Mouse (Mus musculus) liver, embryonic 12.5 days (tissue): ENCODE measurements around the gene Pou1f1. TPM values are rescaled to one million over a fixed set of nuclear protein-coding genes. Genes with fewer than 3 reads are reported as not detected.

Source experiments
- ATAC-seq: fragments of 200-750 bp; cut with Nextera tagmentation; 2 replicates; pipeline ENCODE4 v1.8.0; 2017; ENCODE audit warnings: moderate number of reproducible peaks, mild to moderate bottlenecking, moderate library complexity
- H3K27ac ChIP-seq: fragments of 300-500 bp; sonication (generic); 2 replicates; pipeline ENCODE4 v1.5.1; 2016; ENCODE audit warnings: mild to moderate bottlenecking
- H3K27me3 ChIP-seq: fragments of 300-500 bp; sonication (generic); replicated peaks from 2 replicates; pipeline ENCODE4 v1.6.1; 2016; ENCODE audit warnings: mild to moderate bottlenecking, moderate library complexity
- H3K36me3 ChIP-seq: fragments of 300-500 bp; sonication (generic); 2 replicates; pipeline ENCODE4 v1.6.1; 2016; ENCODE audit warnings: mild to moderate bottlenecking, moderate library complexity
- H3K4me1 ChIP-seq: fragments of 300-500 bp; sonication (generic); 2 replicates; pipeline ENCODE4 v1.6.1; 2016
- H3K4me2 ChIP-seq: fragments of 300-500 bp; sonication (generic); 2 replicates; pipeline ENCODE4 v1.6.1; 2016; ENCODE audit warnings: mild to moderate bottlenecking, moderate library complexity
- H3K4me3 ChIP-seq: fragments of 300-500 bp; sonication (generic); 2 replicates; pipeline ENCODE4 v1.5.1; 2016; ENCODE audit warnings: mild to moderate bottlenecking, moderate library complexity
- H3K9ac ChIP-seq: fragments of 300-500 bp; sonication (generic); 2 replicates; pipeline ENCODE4 v1.6.1; 2016; ENCODE audit warnings: mild to moderate bottlenecking, moderate library complexity
- H3K9me3 ChIP-seq: fragments of 300-500 bp; sonication (generic); replicated peaks from 2 replicates; pipeline ENCODE4 v1.6.1; 2016; ENCODE audit warnings: mild to moderate bottlenecking, moderate library complexity
- WGBS: fragments of 180-500 bp; shearing (Covaris S2); methylation state at CpG from one replicate; pipeline ENCODE4 v1.1.7; 2016; ENCODE audit not compliant: insufficient replicate concordance; 5-methylcytosine and 5-hydroxymethylcytosine counted together
- polyA plus RNA-seq: library from polyadenylated mRNA; unstranded; fragments of >200 nt; fragmentation: Nextera tagmentation; extraction: Ambion mirVana; gene quantifications from 2 replicates; pipeline ENCODE4 v1.2.1, GENCODE M21; 2016

Pou1f1 gene
- polyA plus RNA-seq, 1 experiment from 2014 or later, result not detected

GRCm38 (mm10) chr16:65568853-65569252, 48.5 kb downstream of the Pou1f1 start:
- Histone ChIP-seq H3K27ac (no peak overlapping the region), H3K4me2 (no peak overlapping the region), H3K4me1 (no peaks in the 10 kb centered on the region), H3K9ac (no peak overlapping the region), H3K36me3 (no peaks in the 10 kb centered on the region), H3K4me3 (no peak overlapping the region), H3K27me3 (no peaks in the 10 kb centered on the region), H3K9me3 (no peaks in the 10 kb centered on the region)
- ATAC-seq, result no peak
- WGBS, result 42% methylated on average over 4 of the region's 4 CpGs

- Histone ChIP-seq H3K9me3 (no peaks in the 10 kb centered on the region), H3K4me2 (no peak overlapping the region), H3K27ac (no peak overlapping the region), H3K4me3 (no peak overlapping the region), H3K9ac (no peak overlapping the region), H3K36me3 (no peaks in the 10 kb centered on the region), H3K4me1 (no peaks in the 10 kb centered on the region), H3K27me3 (no peaks in the 10 kb centered on the region)
- no peak for ATAC-seq
- 53% methylated on average over 6 of the region's 6 CpGs for WGBS
These were observed 57.2 kb downstream of the Pou1f1 start for GRCm38 (mm10) chr16:65577298-65578029.

Other genes with a start within 250 kb of the Pou1f1 start
- gene Chmp2b, start 42.2 kb downstream of the Pou1f1 start, polyA plus RNA-seq, result 21.7 and 22.9 TPM in 2 replicates